Mouse (Mus musculus) liver, embryonic 16.5 days (tissue): ENCODE results near the gene Lxn. TPM values are rescaled to one million over a fixed set of nuclear protein-coding genes. Genes with fewer than 3 reads are reported as not detected.
A peak's percentile ranks its signal among the peaks of the same experiment; 100 is the strongest.

Experiments
- ATAC-seq: fragments of 200-750 bp; cut with Nextera tagmentation; 2 replicates; pipeline ENCODE4 v1.8.0; 2017; ENCODE audit warnings: low read depth, mild to moderate bottlenecking, moderate number of reproducible peaks, moderate library complexity
- H3K27ac ChIP-seq: fragments of 300-500 bp; sonication (generic); 2 replicates; pipeline ENCODE4 v1.5.1; 2014; ENCODE audit warnings: mild to moderate bottlenecking, low read length
- H3K27me3 ChIP-seq: fragments of 300-500 bp; sonication (generic); 2 replicates; pipeline ENCODE4 v1.6.1; 2014; ENCODE audit warnings: low read depth, low read length, mixed read lengths; ENCODE audit not compliant: control insufficient read depth, insufficient read depth
- H3K36me3 ChIP-seq: fragments of 300-500 bp; sonication (generic); 2 replicates; pipeline ENCODE4 v1.6.1; 2014; ENCODE audit warnings: mild to moderate bottlenecking; ENCODE audit not compliant: control insufficient read depth, insufficient read depth
- H3K4me1 ChIP-seq: fragments of 300-500 bp; sonication (generic); 2 replicates; pipeline ENCODE4 v1.6.1; 2014; ENCODE audit warnings: low read depth, low read length, mixed read lengths; ENCODE audit not compliant: control insufficient read depth
- H3K4me2 ChIP-seq: fragments of 300-500 bp; sonication (generic); 2 replicates; pipeline ENCODE4 v1.6.1; 2014; ENCODE audit warnings: low read depth, low read length, mixed read lengths
- H3K4me3 ChIP-seq: fragments of 300-500 bp; sonication (generic); 2 replicates; pipeline ENCODE4 v1.5.1; 2014; ENCODE audit warnings: low read depth, mild to moderate bottlenecking, low read length
- H3K9ac ChIP-seq: fragments of 300-500 bp; sonication (generic); 2 replicates; pipeline ENCODE4 v1.6.1; 2014; ENCODE audit warnings: low read depth, low read length
- H3K9me3 ChIP-seq: fragments of 300-500 bp; sonication (generic); replicated peaks from 2 replicates; pipeline ENCODE4 v1.6.1; 2016; ENCODE audit warnings: low read length; ENCODE audit not compliant: control insufficient read depth
- WGBS: fragments of 180-500 bp; shearing (Covaris S2); extraction: QIAGEN DNeasy Blood & Tissue Kit; methylation state at CpG from one replicate; pipeline ENCODE4 v1.1.7; 2014; ENCODE audit not compliant: insufficient replicate concordance; 5-methylcytosine and 5-hydroxymethylcytosine counted together
- polyA plus RNA-seq: library from polyadenylated mRNA; unstranded; fragments of >200 nt; fragmentation: Nextera tagmentation; extraction: Ambion mirVana; gene quantifications from 2 replicates; pipeline ENCODE4 v1.2.1, GENCODE M21; 2015

Gene Lxn
- polyA plus RNA-seq, 1 experiment from 2014 or later: 11.3 TPM

GRCm38 (mm10) chr3:67467281-67467680 lies 3.6 kb upstream of the Lxn start:
- H3K4me2 ChIP-seq: no peak overlapping the region
- no peak overlapping the region for H3K9ac ChIP-seq
- H3K9me3 ChIP-seq: no peaks in the 10 kb centered on the region
- H3K4me1 ChIP-seq: peaks cover 10% of the 10 kb centered on the region
- H3K36me3 ChIP-seq: no peaks in the 10 kb centered on the region
- ATAC-seq: no peak
- 79% methylated on average over 2 of the region's 2 CpGs for WGBS
- H3K27me3 ChIP-seq: no peaks in the 10 kb centered on the region
- H3K27ac ChIP-seq: no peak overlapping the region
- no peak overlapping the region for H3K4me3 ChIP-seq

GRCm38 (mm10) chr3:67466576-67466975 lies 2.9 kb upstream of the Lxn start:
- Histone ChIP-seq H3K9me3 (no peaks in the 10 kb centered on the region), H3K4me3 (no peak overlapping the region), H3K27me3 (no peaks in the 10 kb centered on the region), H3K36me3 (no peaks in the 10 kb centered on the region), H3K4me2 (no peak overlapping the region), H3K4me1 (peaks cover 7% of the 10 kb centered on the region), H3K27ac (no peak overlapping the region), H3K9ac (no peak overlapping the region)
- no peak for ATAC-seq
- WGBS: 83% methylated on average over 5 of the region's 5 CpGs

- Histone ChIP-seq H3K27ac (peak overlapping the region; percentile 34; the same call in 1 of the 2 replicates), H3K9me3 (no peaks in the 10 kb centered on the region), H3K36me3 (peaks cover 7% of the 10 kb centered on the region), H3K9ac (peak overlapping the region; percentile 61), H3K27me3 (no peaks in the 10 kb centered on the region), H3K4me1 (peaks cover 7% of the 10 kb centered on the region), H3K4me2 (peak overlapping the region; percentile 80), H3K4me3 (peak overlapping the region; percentile 66)
- 0 out of 2 replicates have a peak, but pooled peaks have one; percentile 13 for ATAC-seq
- WGBS: 5% methylated on average over 12 of the region's 12 CpGs
Measured at GRCm38 (mm10) chr3:67463001-67463400, 725 bp downstream of the Lxn start.

GRCm38 (mm10) chr3:67462578-67462977 lies 1.1 kb downstream of the Lxn start:
- H3K4me2 ChIP-seq: 0 out of 2 replicates have a peak overlapping the region, but pooled peaks have one; percentile 13
- H3K9me3 ChIP-seq: no peaks in the 10 kb centered on the region
- H3K4me1 ChIP-seq: peaks cover 7% of the 10 kb centered on the region
- no peak for ATAC-seq
- no peak overlapping the region for H3K27ac ChIP-seq
- H3K4me3 ChIP-seq: no peak overlapping the region
- 52% methylated on average over 10 of the region's 10 CpGs for WGBS
- H3K36me3 ChIP-seq: peaks cover 7% of the 10 kb centered on the region
- no peaks in the 10 kb centered on the region for H3K27me3 ChIP-seq
- no peak overlapping the region for H3K9ac ChIP-seq

- H3K27me3 ChIP-seq: no peaks in the 10 kb centered on the region
- peaks cover 7% of the 10 kb centered on the region for H3K4me1 ChIP-seq
- no peak for ATAC-seq
- 88% methylated on average over 7 of the region's 7 CpGs for WGBS
- H3K9ac ChIP-seq: no peak overlapping the region
- no peak overlapping the region for H3K27ac ChIP-seq
- H3K4me3 ChIP-seq: no peak overlapping the region
- no peaks in the 10 kb centered on the region for H3K9me3 ChIP-seq
- H3K4me2 ChIP-seq: no peak overlapping the region
- peaks cover 7% of the 10 kb centered on the region for H3K36me3 ChIP-seq
Measured at GRCm38 (mm10) chr3:67462015-67462414, 1.7 kb downstream of the Lxn start.

GRCm38 (mm10) chr3:67459881-67460280 lies 3.8 kb downstream of the Lxn start:
- ATAC-seq: no peak
- Histone ChIP-seq H3K9ac (no peak overlapping the region), H3K27me3 (no peaks in the 10 kb centered on the region), H3K4me2 (no peak overlapping the region), H3K36me3 (peaks cover 7% of the 10 kb centered on the region), H3K4me1 (peaks cover 7% of the 10 kb centered on the region), H3K4me3 (no peak overlapping the region), H3K9me3 (no peaks in the 10 kb centered on the region), H3K27ac (no peak overlapping the region)
- whole genome bisulfite sequencing: 81% methylated on average over 3 of the region's 3 CpGs

GRCm38 (mm10) chr3:67450601-67451210 lies 13.0 kb downstream of the Lxn start:
- no peak overlapping the region for H3K4me3 ChIP-seq
- no peaks in the 10 kb centered on the region for H3K4me1 ChIP-seq
- no peak for ATAC-seq
- no peak overlapping the region for H3K27ac ChIP-seq
- H3K4me2 ChIP-seq: no peak overlapping the region
- no peaks in the 10 kb centered on the region for H3K9me3 ChIP-seq
- peaks cover 20% of the 10 kb centered on the region for H3K36me3 ChIP-seq
- WGBS: 75% methylated on average over 5 of the region's 5 CpGs
- H3K9ac ChIP-seq: no peak overlapping the region
- H3K27me3 ChIP-seq: no peaks in the 10 kb centered on the region

- no peak for ATAC-seq
- H3K4me2 ChIP-seq: no peak overlapping the region
- H3K27me3 ChIP-seq: no peaks in the 10 kb centered on the region
- no peak overlapping the region for H3K27ac ChIP-seq
- no peaks in the 10 kb centered on the region for H3K4me1 ChIP-seq
- H3K9ac ChIP-seq: no peak overlapping the region
- WGBS: 89% methylated on average over 21 of the region's 21 CpGs
- H3K4me3 ChIP-seq: no peak overlapping the region
- H3K9me3 ChIP-seq: no peaks in the 10 kb centered on the region
- peaks cover 20% of the 10 kb centered on the region for H3K36me3 ChIP-seq
Measured at GRCm38 (mm10) chr3:67449660-67450059, 14.1 kb downstream of the Lxn start.

- H3K4me2 ChIP-seq: no peak overlapping the region
- peaks cover 16% of the 10 kb centered on the region; the same call in 1 of the 2 replicates for H3K36me3 ChIP-seq
- no peak overlapping the region for H3K4me3 ChIP-seq
- H3K4me1 ChIP-seq: no peaks in the 10 kb centered on the region
- 84% methylated on average over 2 of the region's 2 CpGs for WGBS
- no peaks in the 10 kb centered on the region for H3K9me3 ChIP-seq
- H3K9ac ChIP-seq: no peak overlapping the region
- H3K27me3 ChIP-seq: no peaks in the 10 kb centered on the region
- no peak for ATAC-seq
- H3K27ac ChIP-seq: no peak overlapping the region
Measured at GRCm38 (mm10) chr3:67447143-67447542, 16.6 kb downstream of the Lxn start.
